Comparison of ENCODE assay signal across 1 mouse cellular context in genomic region chr9:107545602-107546001, GRCm38 (mm10).
TF ChIP-seq lines count a peak whose summit lies in the region.

No protein-coding gene starts in this region.

TF ChIP-seq in MEL, 35 proteins besides CTCF, POLR2A, EP300 and RAD21:
- TF ChIP-seq MAFK (IDR thresholded peaks at IDR 0.05; ENCODE audit: borderline replicate concordance, low read depth, low read length) = no peak
- TF ChIP-seq ZC3H11A (IDR thresholded peaks at IDR 0.05; ENCODE audit: low read depth, low read length) = 0 out of 2 replicates have a peak, but pooled peaks have one; percentile 5
- no peak for TF ChIP-seq ZNF384 (IDR thresholded peaks at IDR 0.05; ENCODE audit: low read depth, low read length)
- TF ChIP-seq MXI1 (IDR thresholded peaks at IDR 0.05; ENCODE audit: low read depth, low read length) = no peak
- no peak for TF ChIP-seq MEF2A (IDR thresholded peaks at IDR 0.05; ENCODE audit: extremely low read depth, insufficient replicate concordance, low read depth, low read length, poor library complexity, severe bottlenecking)
- TF ChIP-seq SIN3A (IDR thresholded peaks at IDR 0.05; ENCODE audit: low read length) = peak; percentile 28; the same call in 1 of the 2 replicates
- TF ChIP-seq HCFC1 (IDR thresholded peaks at IDR 0.05; ENCODE audit: low read depth, low read length) = 0 out of 2 replicates have a peak, but pooled peaks have one; percentile 21
- TF ChIP-seq SMC3 (IDR thresholded peaks at IDR 0.05; ENCODE audit: low read depth, low read length) = peak; percentile 56
- no peak for TF ChIP-seq ZMIZ1 (IDR thresholded peaks at IDR 0.05; ENCODE audit: low read depth, low read length)
- no peak for TF ChIP-seq BHLHE40 (IDR thresholded peaks at IDR 0.05; ENCODE audit: borderline replicate concordance, low read depth, low read length)
